ENCODE assay signal across 8 mouse cellular contexts in genomic region chr4:155122444-155123040, GRCm38 (mm10). TPM values are rescaled to one million over a fixed set of nuclear protein-coding genes. Genes with fewer than 3 reads are reported as not detected.
DNase-seq lines count a peak whose midpoint lies in the region; ATAC-seq and TF ChIP-seq lines count a peak whose summit lies in the region.

No protein-coding gene starts in this region.

- no peak overlapping the region for H3K4me3 ChIP-seq in liver, embryonic 15.5 days (replicated peaks)
- H3K4me3 ChIP-seq in liver, embryonic 11.5 days (ENCODE audit: low read depth, low read length) = no peak overlapping the region
- H3K4me3 ChIP-seq in embryonic fibroblast, embryonic 13.5 days (ENCODE audit: insufficient read depth, low read length) = no peak overlapping the region
- H3K4me3 ChIP-seq in heart, embryonic 10.5 days = peak overlapping the region; percentile 23; the same call in 1 of the 2 replicates
- 0 out of 2 replicates have a peak overlapping the region, but pooled peaks have one; percentile 5 for H3K4me3 ChIP-seq in lung, embryonic 14.5 days (ENCODE audit: low read depth, low read length)

- no peak overlapping the region for H3K4me2 ChIP-seq in liver, embryonic 15.5 days
- no peak overlapping the region for H3K4me2 ChIP-seq in liver, embryonic 11.5 days
- peak overlapping the region; percentile 38 for H3K4me2 ChIP-seq in lung, embryonic 14.5 days

- TF ChIP-seq POLR2A in embryonic fibroblast, embryonic 13.5 days (IDR thresholded peaks at IDR 0.05; ENCODE audit: low read depth, low read length) = peak; percentile 26; the same call in 1 of the 2 replicates

- H3K27me3 ChIP-seq in liver, embryonic 15.5 days = no peaks in the 10 kb centered on the region
- no peaks in the 10 kb centered on the region for H3K27me3 ChIP-seq in liver, embryonic 11.5 days (replicated peaks; ENCODE audit: control insufficient read depth, insufficient read depth, low read length)
- H3K27me3 ChIP-seq in heart, embryonic 10.5 days (ENCODE audit: insufficient read depth, poor library complexity, severe bottlenecking) = no peaks in the 10 kb centered on the region
- no peaks in the 10 kb centered on the region for H3K27me3 ChIP-seq in lung, embryonic 14.5 days (ENCODE audit: insufficient read depth, low read length)

- 0 out of 2 replicates have a peak overlapping the region, but pooled peaks have one; percentile 75 for H3K27ac ChIP-seq in liver, embryonic 15.5 days (replicated peaks)
- no peak overlapping the region for H3K27ac ChIP-seq in liver, embryonic 11.5 days (ENCODE audit: low read depth, low read length)
- peak overlapping the region; percentile 45 for H3K27ac ChIP-seq in embryonic fibroblast, embryonic 13.5 days (ENCODE audit: insufficient read depth, low read length)
- H3K27ac ChIP-seq in heart, embryonic 10.5 days = peak overlapping the region; percentile 84
- peak overlapping the region; percentile 92 for H3K27ac ChIP-seq in lung, embryonic 14.5 days (ENCODE audit: low read depth)

- 54% methylated on average over 16 of the region's 16 CpGs for WGBS in liver, embryonic 15.5 days (ENCODE audit: insufficient replicate concordance)
- 55% methylated on average over 16 of the region's 16 CpGs for WGBS in liver, embryonic 11.5 days
- WGBS in heart, embryonic 10.5 days = 31% methylated on average over 16 of the region's 16 CpGs
- 5% methylated on average over 16 of the region's 16 CpGs for WGBS in lung, embryonic 14.5 days

- H3K4me1 ChIP-seq in liver, embryonic 15.5 days (replicated peaks) = peaks cover 66% of the 10 kb centered on the region
- H3K4me1 ChIP-seq in liver, embryonic 11.5 days (replicated peaks; ENCODE audit: control insufficient read depth, insufficient read depth, low read length) = peaks cover 51% of the 10 kb centered on the region
- H3K4me1 ChIP-seq in embryonic fibroblast, embryonic 13.5 days (ENCODE audit: control insufficient read depth, insufficient read depth, low read length) = peaks cover 14% of the 10 kb centered on the region; the same call in 1 of the 2 replicates
- H3K4me1 ChIP-seq in heart, embryonic 10.5 days = peaks cover 72% of the 10 kb centered on the region
- peaks cover 18% of the 10 kb centered on the region for H3K4me1 ChIP-seq in lung, embryonic 14.5 days (ENCODE audit: insufficient read depth)

- no peak overlapping the region for H3K9ac ChIP-seq in liver, embryonic 15.5 days
- H3K9ac ChIP-seq in liver, embryonic 11.5 days (ENCODE audit: low read depth, low read length) = no peak overlapping the region
- H3K9ac ChIP-seq in lung, embryonic 14.5 days = peak overlapping the region; percentile 17; the same call in 1 of the 2 replicates

- no peak for TF ChIP-seq CTCF in embryonic fibroblast, embryonic 13.5 days (IDR thresholded peaks at IDR 0.05; ENCODE audit: borderline replicate concordance, insufficient read depth, low read length)
- no peak for TF ChIP-seq CTCF in lung, embryonic 14.5 days (IDR thresholded peaks at IDR 0.05; ENCODE audit: low read depth)

- no peak for ATAC-seq in liver, embryonic 15.5 days (ENCODE audit: insufficient read depth)
- no peak for ATAC-seq in liver, embryonic 11.5 days (replicated peaks; ENCODE audit: low FRiP score)
- ATAC-seq in lung, embryonic 14.5 days (ENCODE audit: insufficient read depth) = peak; percentile 84

- no peaks in the 10 kb centered on the region for H3K36me3 ChIP-seq in liver, embryonic 15.5 days (replicated peaks)
- H3K36me3 ChIP-seq in liver, embryonic 11.5 days (ENCODE audit: control insufficient read depth, insufficient read depth, low read length) = no peaks in the 10 kb centered on the region
- H3K36me3 ChIP-seq in heart, embryonic 10.5 days = 0 out of 2 replicates have a peak, but pooled peaks cover 2% of the 10 kb centered on the region
- H3K36me3 ChIP-seq in lung, embryonic 14.5 days (ENCODE audit: insufficient read depth) = no peaks in the 10 kb centered on the region

- DNase-seq in liver, embryonic 11.5 days (ENCODE audit: low spot score) = no peak
- DNase-seq in heart, embryonic 10.5 days (ENCODE audit: low spot score) = peak; percentile 89
- peak; percentile 27 to 51 for DNase-seq in kidney, postnatal 36 days
- peak; percentile 98 for DNase-seq in lung, embryonic 14.5 days
- peak; percentile 98 to 99 for DNase-seq in right cerebral cortex, postnatal 10 days (ENCODE audit: low spot score in 2 of 2)
- no peak for DNase-seq in c-Kit-positive CD71-positive TER-119-positive erythroid progenitor cells, embryonic 14.5 days (ENCODE audit: low spot score)

- H3K9me3 ChIP-seq in liver, embryonic 15.5 days (replicated peaks) = no peaks in the 10 kb centered on the region
- no peaks in the 10 kb centered on the region for H3K9me3 ChIP-seq in liver, embryonic 11.5 days (ENCODE audit: control insufficient read depth, low read length)
- H3K9me3 ChIP-seq in heart, embryonic 10.5 days = no peaks in the 10 kb centered on the region
- H3K9me3 ChIP-seq in lung, embryonic 14.5 days (ENCODE audit: low read depth, low read length) = peaks cover 4% of the 10 kb centered on the region; the same call in 1 of the 2 replicates

RNA-seq across cellular contexts. Expression of gene Morn1, which starts 36.2 kb away (rescaled TPM):
- 0.88 and 1.1 TPM in 2 replicates for polyA plus RNA-seq in liver, embryonic 15.5 days (2015; fragmentation: Nextera tagmentation; extraction: Ambion mirVana)
- polyA plus RNA-seq in liver, embryonic 11.5 days (2014; fragmentation: Nextera tagmentation; extraction: Ambion mirVana) = 3.4 and 3.5 TPM in 2 replicates
- polyA plus RNA-seq in embryonic fibroblast, embryonic 13.5 days (2011; ENCODE audit: insufficient read length, low read depth, missing spikeins) = 3.9 and 5.0 TPM in 2 replicates
- polyA plus RNA-seq in heart, embryonic 10.5 days (2016; fragmentation: Nextera tagmentation; extraction: Ambion mirVana) = 3.6 and 4.6 TPM in 2 replicates
- 5.2 TPM in 2 replicates for polyA plus RNA-seq in lung, embryonic 14.5 days (2014; fragmentation: Nextera tagmentation; extraction: Ambion mirVana)

RNA-seq across cellular contexts. Expression of gene Rer1, which starts 36.4 kb away (rescaled TPM):
- 78.0 and 81.0 TPM in 2 replicates for polyA plus RNA-seq in liver, embryonic 15.5 days (2015; fragmentation: Nextera tagmentation; extraction: Ambion mirVana)
- polyA plus RNA-seq in liver, embryonic 11.5 days (2014; fragmentation: Nextera tagmentation; extraction: Ambion mirVana) = 163 and 168 TPM in 2 replicates
- 148 and 162 TPM in 2 replicates for polyA plus RNA-seq in embryonic fibroblast, embryonic 13.5 days (2011; ENCODE audit: insufficient read length, low read depth, missing spikeins)
- polyA plus RNA-seq in heart, embryonic 10.5 days (2016; fragmentation: Nextera tagmentation; extraction: Ambion mirVana) = 144 and 165 TPM in 2 replicates
- 160 and 177 TPM in 2 replicates for polyA plus RNA-seq in lung, embryonic 14.5 days (2014; fragmentation: Nextera tagmentation; extraction: Ambion mirVana)

RNA-seq across cellular contexts. Expression of gene Pex10, which starts 55.7 kb away (rescaled TPM):
- polyA plus RNA-seq in liver, embryonic 15.5 days (2015; fragmentation: Nextera tagmentation; extraction: Ambion mirVana) = 7.5 and 8.3 TPM in 2 replicates
- 7.2 and 9.0 TPM in 2 replicates for polyA plus RNA-seq in liver, embryonic 11.5 days (2014; fragmentation: Nextera tagmentation; extraction: Ambion mirVana)
- 5.1 and 6.3 TPM in 2 replicates for polyA plus RNA-seq in embryonic fibroblast, embryonic 13.5 days (2011; ENCODE audit: insufficient read length, low read depth, missing spikeins)
- polyA plus RNA-seq in heart, embryonic 10.5 days (2016; fragmentation: Nextera tagmentation; extraction: Ambion mirVana) = 17.3 and 19.4 TPM in 2 replicates
- 7.0 and 9.4 TPM in 2 replicates for polyA plus RNA-seq in lung, embryonic 14.5 days (2014; fragmentation: Nextera tagmentation; extraction: Ambion mirVana)

Comparison
In these comparisons a context has a peak if more than half of its experiments do, and no peak if none do; other contexts are left out.
1. H3K4me3 ChIP-seq: peak in heart, embryonic 10.5 days (single experiment) and lung, embryonic 14.5 days (single experiment); none in liver, embryonic 15.5 days (single experiment), liver, embryonic 11.5 days (single experiment) and embryonic fibroblast, embryonic 13.5 days (single experiment).
2. DNase-seq: peak in heart, embryonic 10.5 days (single experiment), kidney, postnatal 36 days (2 of 2), lung, embryonic 14.5 days (single experiment) and right cerebral cortex, postnatal 10 days (2 of 2); none in liver, embryonic 11.5 days (single experiment) and c-Kit-positive CD71-positive TER-119-positive erythroid progenitor cells, embryonic 14.5 days (single experiment).